Mouse (Mus musculus): ENCODE results near the gene Dupd1. TPM values are rescaled to one million over a fixed set of nuclear protein-coding genes. Genes with fewer than 3 reads are reported as not detected.

Gene Dupd1
- polyA plus RNA-seq, 1 experiment = not detected

GRCm38 (mm10) chr14:21659155-21659554 is 55.2 kb downstream of the Dupd1 start:
- TF ChIP-seq POLR2A (IDR thresholded peaks at IDR 0.05; ENCODE audit: low read depth, low read length) (no peak), CTCF (IDR thresholded peaks at IDR 0.05; ENCODE audit: borderline replicate concordance, insufficient read depth, low read length) (no peak)
- no peak overlapping the region for H3K27ac ChIP-seq (ENCODE audit: insufficient read depth, low read length)
- no peak overlapping the region for H3K4me3 ChIP-seq (ENCODE audit: insufficient read depth, low read length)
- H3K4me1 ChIP-seq (ENCODE audit: control insufficient read depth, insufficient read depth, low read length) = no peaks in the 10 kb centered on the region

GRCm38 (mm10) chr14:21653813-21654212 is 60.6 kb downstream of the Dupd1 start:
- TF ChIP-seq POLR2A (IDR thresholded peaks at IDR 0.05; ENCODE audit: low read depth, low read length) = no peak
- TF ChIP-seq CTCF (IDR thresholded peaks at IDR 0.05; ENCODE audit: borderline replicate concordance, insufficient read depth, low read length) = no peak
- Histone ChIP-seq H3K27ac (ENCODE audit: insufficient read depth, low read length) (no peak overlapping the region), H3K4me3 (ENCODE audit: insufficient read depth, low read length) (no peak overlapping the region), H3K4me1 (ENCODE audit: control insufficient read depth, insufficient read depth, low read length) (no peaks in the 10 kb centered on the region)

DNA sequence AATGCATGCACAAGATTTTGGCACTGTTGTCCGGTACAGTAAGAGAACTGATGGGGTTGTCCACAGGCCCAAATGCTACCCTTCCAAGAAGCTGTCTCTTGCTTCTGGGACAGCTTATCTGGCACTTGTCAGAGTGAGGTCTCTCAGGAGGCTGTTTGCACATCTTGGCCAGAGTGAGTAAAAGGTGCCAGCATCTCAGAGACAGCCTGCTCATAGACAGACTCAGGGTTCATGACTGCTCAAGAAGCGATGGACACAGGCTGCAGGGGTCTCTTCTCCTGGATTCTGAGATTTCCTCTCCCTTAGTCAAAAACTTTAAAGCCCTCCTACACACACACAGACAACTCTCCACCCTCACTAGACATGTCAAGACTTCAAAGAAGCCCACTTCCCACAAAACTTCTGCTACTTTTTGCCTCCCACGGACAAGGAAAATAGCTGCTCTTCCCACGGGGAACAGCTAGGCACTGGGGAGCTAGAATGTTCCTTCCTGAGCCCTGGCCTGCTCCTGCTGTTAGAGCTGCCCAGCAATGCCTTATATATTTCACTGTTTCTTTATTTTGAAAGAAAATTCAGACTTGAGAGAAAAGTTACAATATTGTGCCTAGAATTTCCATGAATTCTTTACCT is 73.5 kb downstream of the Dupd1 start:
- H3K27ac ChIP-seq (ENCODE audit: insufficient read depth, low read length) = no peak overlapping the region
- TF ChIP-seq POLR2A (IDR thresholded peaks at IDR 0.05; ENCODE audit: low read depth, low read length) (no peak), CTCF (IDR thresholded peaks at IDR 0.05; ENCODE audit: borderline replicate concordance, insufficient read depth, low read length) (no peak)
- no peaks in the 10 kb centered on the region for H3K4me1 ChIP-seq (ENCODE audit: control insufficient read depth, insufficient read depth, low read length)
- H3K4me3 ChIP-seq (ENCODE audit: insufficient read depth, low read length) = no peak overlapping the region

GRCm38 (mm10) chr14:21636548-21636947 is 77.8 kb downstream of the Dupd1 start:
- Histone ChIP-seq H3K4me3 (ENCODE audit: insufficient read depth, low read length) (no peak overlapping the region), H3K4me1 (ENCODE audit: control insufficient read depth, insufficient read depth, low read length) (no peaks in the 10 kb centered on the region)
- no peak for TF ChIP-seq CTCF (IDR thresholded peaks at IDR 0.05; ENCODE audit: borderline replicate concordance, insufficient read depth, low read length)
- TF ChIP-seq POLR2A (IDR thresholded peaks at IDR 0.05; ENCODE audit: low read depth, low read length) = no peak

GRCm38 (mm10) chr14:21631665-21632200 is 82.6 kb downstream of the Dupd1 start:
- Histone ChIP-seq H3K4me3 (ENCODE audit: insufficient read depth, low read length) (no peak overlapping the region), H3K27ac (ENCODE audit: insufficient read depth, low read length) (no peak overlapping the region), H3K4me1 (ENCODE audit: control insufficient read depth, insufficient read depth, low read length) (no peaks in the 10 kb centered on the region)
- TF ChIP-seq CTCF (IDR thresholded peaks at IDR 0.05; ENCODE audit: borderline replicate concordance, insufficient read depth, low read length) (no peak), POLR2A (IDR thresholded peaks at IDR 0.05; ENCODE audit: low read depth, low read length) (no peak)

More at GRCm38 (mm10) chr14:21636548-21636947, 77.8 kb downstream of the Dupd1 start:
- no peak overlapping the region for H3K27ac ChIP-seq (ENCODE audit: insufficient read depth, low read length)

Other genes starting within 250 kb of the Dupd1 start
- 24.3 and 32.3 TPM in 2 replicates for gene Kat6b, start 233.1 kb downstream of the Dupd1 start, polyA plus RNA-seq (2011; ENCODE audit: insufficient read length, low read depth, missing spikeins)
- 31.5 and 32.2 TPM in 2 replicates for gene Samd8, start 36.0 kb upstream of the Dupd1 start, polyA plus RNA-seq (2011; ENCODE audit: insufficient read length, low read depth, missing spikeins)
- gene Dusp13, start 36.6 kb upstream of the Dupd1 start, polyA plus RNA-seq (2011; ENCODE audit: insufficient read length, low read depth, missing spikeins) = not detected in 2 replicates
- 232 and 288 TPM in 2 replicates for gene Vdac2, start 110.7 kb upstream of the Dupd1 start, polyA plus RNA-seq (2011; ENCODE audit: insufficient read length, low read depth, missing spikeins)
- gene Comtd1, start 134.4 kb upstream of the Dupd1 start, polyA plus RNA-seq (2011; ENCODE audit: insufficient read length, low read depth, missing spikeins) = 7.3 and 9.8 TPM in 2 replicates

Measured in embryonic fibroblast, embryonic 13.5 days (primary cell).